In genomic region chr2:68221226-68221625, GRCm38 (mm10) we compare ENCODE assay signal across 8 mouse cellular contexts.
A peak's percentile ranks its signal among the peaks of the same experiment; 100 is the strongest.
DNase-seq lines count a peak whose midpoint lies in the region; ATAC-seq and TF ChIP-seq lines count a peak whose summit lies in the region.

No protein-coding gene starts in this region.

- peaks cover 12% of the 10 kb centered on the region; the same call in 1 of the 2 replicates for H3K36me3 ChIP-seq in hindbrain, embryonic 12.5 days
- H3K36me3 ChIP-seq in hindbrain, embryonic 10.5 days = peaks cover 23% of the 10 kb centered on the region
- peaks cover 5% of the 10 kb centered on the region; the same call in 1 of the 2 replicates for H3K36me3 ChIP-seq in limb, embryonic 12.5 days

- no peak overlapping the region for H3K9ac ChIP-seq in hindbrain, embryonic 12.5 days
- no peak overlapping the region for H3K9ac ChIP-seq in limb, embryonic 12.5 days (replicated peaks)

- no peak overlapping the region for H3K4me2 ChIP-seq in hindbrain, embryonic 12.5 days (replicated peaks)
- no peak overlapping the region for H3K4me2 ChIP-seq in limb, embryonic 12.5 days

- ATAC-seq in hindbrain, embryonic 12.5 days (ENCODE audit: low FRiP score) = 0 out of 2 replicates have a peak, but pooled peaks have one; percentile 48
- peak; percentile 66 for ATAC-seq in CD4-positive, CD25-positive, alpha-beta regulatory T cell, adult 4 months
- peak; percentile 27; the same call in 1 of the 2 replicates for ATAC-seq in limb, embryonic 12.5 days (ENCODE audit: insufficient number of reproducible peaks, insufficient read depth, low FRiP score, low TSS enrichment, low read depth)

- intact Hi-C loops in left cerebral cortex, postnatal 36 days (cut with DNase I) = loop anchor here (2.0 kb wide), 1 partner anchor 128 kb away; no protein-coding TSS in a partner anchor

- no peaks in the 10 kb centered on the region for H3K9me3 ChIP-seq in hindbrain, embryonic 12.5 days (replicated peaks)
- H3K9me3 ChIP-seq in hindbrain, embryonic 10.5 days = no peaks in the 10 kb centered on the region
- H3K9me3 ChIP-seq in limb, embryonic 12.5 days = no peaks in the 10 kb centered on the region

- TF ChIP-seq CTCF in brain, embryonic 14.5 days (IDR thresholded peaks at IDR 0.05; ENCODE audit: borderline replicate concordance, extremely low read depth, insufficient read depth, insufficient read length) = no peak

- no peak overlapping the region for H3K4me3 ChIP-seq in hindbrain, embryonic 12.5 days
- no peak overlapping the region for H3K4me3 ChIP-seq in hindbrain, embryonic 10.5 days
- H3K4me3 ChIP-seq in limb, embryonic 12.5 days (replicated peaks) = no peak overlapping the region

- no peak for TF ChIP-seq POLR2A in brain, embryonic 14.5 days (IDR thresholded peaks at IDR 0.05; ENCODE audit: borderline replicate concordance, extremely low read depth, insufficient read depth, insufficient read length, poor library complexity, severe bottlenecking)

- peaks cover 5% of the 10 kb centered on the region for H3K4me1 ChIP-seq in hindbrain, embryonic 12.5 days
- 0 out of 2 replicates have a peak, but pooled peaks cover 4% of the 10 kb centered on the region for H3K4me1 ChIP-seq in hindbrain, embryonic 10.5 days (replicated peaks)
- H3K4me1 ChIP-seq in limb, embryonic 12.5 days (replicated peaks) = peaks cover 23% of the 10 kb centered on the region

- no peaks in the 10 kb centered on the region for H3K27me3 ChIP-seq in hindbrain, embryonic 12.5 days
- no peaks in the 10 kb centered on the region for H3K27me3 ChIP-seq in hindbrain, embryonic 10.5 days (ENCODE audit: insufficient read depth, poor library complexity, severe bottlenecking)
- no peaks in the 10 kb centered on the region for H3K27me3 ChIP-seq in limb, embryonic 12.5 days

- DNase-seq in hindbrain, embryonic 10.5 days (ENCODE audit: low spot score) = no peak
- DNase-seq in brain, embryonic 14.5 days (ENCODE audit: low read depth) = peak; percentile 44
- no peak for DNase-seq in ovary, adult 18-20 months (ENCODE audit: low spot score)
- DNase-seq in kidney, adult 18-20 months = no peak
- no peak for DNase-seq in left cerebral cortex, postnatal 36 days (ENCODE audit: low spot score in 2 of 2)

- no peak overlapping the region for H3K27ac ChIP-seq in hindbrain, embryonic 12.5 days
- no peak overlapping the region for H3K27ac ChIP-seq in hindbrain, embryonic 10.5 days
- H3K27ac ChIP-seq in limb, embryonic 12.5 days = no peak overlapping the region

- WGBS in hindbrain, embryonic 12.5 days = 63% methylated on average over 4 of the region's 4 CpGs
- 68% methylated on average over 4 of the region's 4 CpGs for WGBS in hindbrain, embryonic 10.5 days
- 66% methylated on average over 4 of the region's 4 CpGs for WGBS in limb, embryonic 12.5 days
